Mouse (Mus musculus): ENCODE data around the gene Ruvbl2.
"Not testable (repeated sequence)": the region's sequence is repeated elsewhere in the genome, so short reads cannot be mapped to it uniquely, and the experiment has no call there.

Ruvbl2 gene

DNA sequence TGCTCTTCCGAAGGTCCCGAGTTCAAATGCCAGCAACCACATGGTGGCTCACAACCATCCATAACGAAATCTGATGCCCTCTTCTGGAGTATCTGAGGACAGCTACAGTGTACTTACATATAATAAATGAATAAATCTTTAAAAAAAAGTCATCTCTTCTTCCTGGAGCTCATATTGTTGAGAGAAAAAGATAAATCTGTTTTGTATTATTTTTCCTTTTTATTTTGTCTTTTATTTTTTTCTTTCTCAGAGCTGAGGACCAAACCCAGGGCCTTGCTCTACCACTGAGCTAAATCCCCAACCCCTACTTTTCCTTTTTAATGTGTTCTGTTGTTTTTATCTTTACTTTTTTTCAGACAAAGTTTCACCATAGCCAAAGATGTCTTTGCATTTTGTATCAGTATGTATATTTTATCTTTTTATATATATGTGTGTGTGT, 41.5 kb downstream of the Ruvbl2 start:
- DNase-seq (ENCODE audit: low spot score): not testable (repeated sequence)

DNA sequence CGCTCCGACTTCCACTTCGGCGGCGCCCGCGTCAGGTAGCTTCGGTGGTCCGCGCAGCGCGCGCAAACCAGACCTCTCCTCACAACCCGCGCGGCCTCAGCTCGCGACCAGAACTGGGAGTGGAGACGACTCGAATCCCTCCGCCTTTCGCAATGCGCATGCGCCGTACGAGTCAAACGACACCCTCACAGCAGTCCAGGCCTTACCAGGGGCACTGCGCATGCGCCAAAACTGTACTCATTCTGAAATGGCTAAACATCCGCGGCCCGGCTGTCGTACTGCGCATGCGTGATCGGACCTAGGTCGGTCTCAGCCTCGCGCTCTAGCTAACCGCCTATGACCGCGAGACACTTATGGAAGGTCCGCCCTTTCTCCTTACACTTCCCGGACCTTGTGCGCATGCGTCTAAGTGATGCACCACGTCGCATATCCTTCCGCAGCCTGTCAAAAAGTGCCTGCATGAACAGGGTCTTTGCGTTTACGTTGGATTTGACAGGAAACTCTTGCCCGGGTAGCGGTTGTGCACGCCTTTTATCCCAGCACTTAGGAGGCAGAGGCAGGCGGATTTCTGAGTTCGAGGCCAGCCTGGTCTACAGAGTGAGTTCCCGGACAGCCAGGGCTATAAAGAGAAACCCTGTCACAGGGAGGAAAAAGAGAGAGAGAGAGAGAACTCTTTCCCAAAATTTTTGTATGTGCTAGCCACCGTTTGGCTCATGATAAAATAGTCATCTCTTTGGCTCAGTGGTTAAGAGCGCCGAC, 42.1 kb downstream of the Ruvbl2 start, which contains the start of gene Snrnp70:
Gene Snrnp70, minus strand, starts transcription at position 165 of the 759 bp plus-strand sequence.
- DNase-seq (ENCODE audit: low spot score): peak; percentile 100

DNA sequence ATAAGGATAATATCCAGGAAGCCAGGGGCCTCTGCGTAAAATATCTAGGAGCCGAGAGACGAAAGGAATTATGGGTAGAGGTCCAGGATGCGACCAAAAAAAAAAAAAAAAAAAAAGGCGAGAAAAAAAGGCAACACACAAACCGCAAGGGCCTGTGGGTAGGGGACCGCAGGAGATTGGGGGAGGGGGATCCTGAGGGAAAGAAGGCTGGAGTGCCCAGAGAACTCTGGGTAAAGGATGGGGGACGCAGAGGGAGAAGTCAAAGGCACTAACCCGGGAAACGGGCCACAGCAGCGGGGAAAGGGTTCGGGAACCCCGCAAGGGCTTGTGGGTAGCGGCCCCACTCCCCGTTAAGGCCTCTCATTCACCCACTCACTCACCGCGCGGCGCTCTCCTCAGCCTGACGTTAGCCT, 42.8 kb downstream of the Ruvbl2 start:
- DNase-seq (ENCODE audit: low spot score): peak; percentile 82

DNA sequence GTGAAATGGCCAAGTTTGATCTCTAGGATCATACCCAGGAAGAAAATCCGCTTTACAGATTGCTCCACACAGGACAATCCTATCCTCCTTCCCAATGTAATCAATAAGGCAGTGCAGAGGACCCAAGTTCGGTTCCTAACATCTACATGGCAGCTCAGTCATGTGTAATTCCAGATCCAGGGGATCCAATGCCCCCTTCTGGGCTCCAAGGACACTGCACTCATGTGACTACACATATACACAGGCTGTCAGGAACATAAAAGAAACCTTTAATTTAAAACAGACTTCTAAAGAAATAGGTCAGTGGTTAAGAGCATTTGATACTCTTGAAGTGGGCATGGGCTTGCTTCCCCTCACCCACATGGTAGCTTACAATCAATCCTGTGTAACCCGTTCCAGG, 51.8 kb downstream of the Ruvbl2 start:
- no peak for DNase-seq (ENCODE audit: low spot score)

DNA sequence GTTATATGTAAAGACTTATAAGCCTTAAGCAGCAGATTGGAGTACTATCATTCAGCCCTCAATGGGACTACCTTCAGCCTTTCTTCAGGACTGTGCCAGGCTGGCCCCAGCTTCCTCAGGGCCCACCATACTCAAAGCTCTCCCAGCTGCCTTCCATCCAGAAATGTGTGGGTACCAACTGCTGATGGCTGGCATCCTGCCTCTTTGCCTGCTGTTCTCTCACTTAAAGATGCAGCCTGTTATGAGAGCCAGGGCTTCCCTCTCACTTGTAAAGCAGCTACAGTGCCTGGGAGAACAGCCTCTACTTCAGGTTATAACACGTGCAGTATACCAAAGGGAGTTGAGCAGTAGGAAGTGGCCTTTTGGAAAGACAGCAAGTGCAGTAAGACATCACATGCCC, 61.8 kb downstream of the Ruvbl2 start:
- no peak for DNase-seq (ENCODE audit: low spot score)

DNA sequence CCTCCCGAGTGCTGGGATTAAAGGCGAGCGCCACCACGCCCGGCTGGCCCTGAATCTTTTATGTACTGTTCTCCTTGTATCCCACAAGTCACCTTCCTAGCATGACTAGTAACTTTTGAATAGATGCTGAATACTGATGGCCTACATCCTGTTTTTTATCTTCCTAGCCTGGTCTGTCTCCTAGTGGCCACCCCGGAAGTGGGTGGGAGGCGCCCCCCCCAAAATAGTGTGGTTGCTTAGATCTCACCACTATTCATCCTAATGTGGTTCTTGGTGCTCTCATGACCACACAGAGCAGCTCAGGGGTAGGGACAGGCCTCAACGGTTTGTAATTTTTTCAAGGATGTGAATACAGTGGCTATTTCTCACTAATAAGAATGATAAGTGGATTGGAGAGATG, 63.3 kb downstream of the Ruvbl2 start:
- DNase-seq (ENCODE audit: low spot score): no peak

DNA sequence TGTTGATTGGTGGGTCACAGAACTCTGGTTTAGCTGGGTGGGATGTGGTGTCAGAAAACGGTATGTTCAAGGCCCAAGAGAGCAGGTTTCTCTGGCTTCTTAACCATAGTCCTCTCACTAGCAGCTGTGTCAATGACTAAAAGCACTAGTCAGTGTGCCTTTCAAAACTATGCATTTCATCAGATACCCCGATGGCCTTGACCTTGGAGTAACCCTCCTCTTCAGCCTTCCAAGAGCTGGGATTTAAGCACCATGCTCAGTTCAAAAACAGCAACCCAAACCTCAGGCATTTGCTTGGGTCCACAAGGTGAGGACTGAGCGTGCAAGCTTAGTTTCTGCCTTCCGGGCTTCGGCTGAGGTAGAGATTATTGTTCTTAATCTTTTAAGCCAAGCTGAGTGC, 65.5 kb downstream of the Ruvbl2 start:
- DNase-seq (ENCODE audit: low spot score): no peak
